Mouse (Mus musculus): ENCODE measurements around the gene Erich6. TPM values are rescaled to one million over a fixed set of nuclear protein-coding genes. Genes with fewer than 3 reads are reported as not detected.

Gene Erich6
- not detected for polyA plus RNA-seq (2017; shearing (Covaris generic))

GRCm38 (mm10) chr3:58636406-58637295 lies at the start of gene Erich6:
TSS of gene Erich6 (minus strand) at chr3:58637207.

DNA sequence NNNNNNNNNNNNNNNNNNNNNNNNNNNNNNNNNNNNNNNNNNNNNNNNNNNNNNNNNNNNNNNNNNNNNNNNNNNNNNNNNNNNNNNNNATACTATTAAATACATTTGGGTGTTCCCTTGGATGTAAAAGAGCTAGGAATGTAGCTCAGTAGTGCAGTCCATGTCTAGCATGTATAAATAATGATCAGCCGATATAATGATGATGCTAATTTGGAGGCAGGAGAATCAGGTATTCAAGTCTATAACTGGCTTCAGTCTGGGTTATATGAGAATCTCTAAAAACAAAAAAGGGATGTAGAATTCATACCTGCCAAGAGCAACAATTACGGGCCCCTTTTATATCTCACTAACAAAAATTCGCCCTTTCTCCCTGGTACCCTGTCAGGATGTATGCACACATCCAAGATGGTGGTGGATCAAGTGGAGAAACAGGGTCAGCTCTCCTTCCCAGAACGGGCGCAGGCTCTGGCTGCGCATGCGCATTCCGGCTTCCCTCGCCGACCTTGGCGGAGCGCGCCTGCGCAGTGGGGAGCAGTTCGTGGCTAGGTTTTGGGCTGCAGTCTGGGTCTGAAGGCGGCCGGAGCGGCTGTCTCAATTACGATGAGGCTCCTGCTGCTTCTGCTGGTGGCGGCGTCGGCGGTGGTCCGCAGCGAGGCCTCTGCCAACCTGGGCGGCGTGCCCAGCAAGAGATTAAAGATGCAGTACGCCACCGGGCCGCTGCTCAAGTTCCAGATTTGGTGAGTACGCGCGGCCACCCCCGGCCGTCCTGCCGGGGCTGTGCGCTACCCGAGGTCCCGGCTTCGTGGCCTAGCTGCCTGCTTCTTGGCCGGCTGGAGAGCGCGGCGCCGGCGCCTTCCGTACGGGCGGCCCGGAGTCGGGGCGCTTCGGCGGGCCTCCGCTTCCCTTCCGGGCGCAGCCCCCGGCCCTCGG lies 60.6 kb downstream of the Erich6 start, which contains the start of gene Selenot:
Gene Selenot (plus strand): TSS at position 500 of the 930 bp plus-strand sequence.

Other genes with a start within 250 kb of the Erich6 start
- 130 TPM for gene Tsc22d2, start 222.5 kb downstream of the Erich6 start, polyA plus RNA-seq (2017; shearing (Covaris generic))
- 30.0 TPM for gene Eif2a, start 111.4 kb downstream of the Erich6 start, polyA plus RNA-seq (2017; shearing (Covaris generic))
- 194 TPM for gene Serp1, start 111.3 kb downstream of the Erich6 start, polyA plus RNA-seq (2017; shearing (Covaris generic))
- gene Selenot, start 60.6 kb downstream of the Erich6 start, polyA plus RNA-seq (2017; shearing (Covaris generic)): 34.0 TPM
- 98.5 TPM for gene Siah2, start 55.2 kb upstream of the Erich6 start, polyA plus RNA-seq (2017; shearing (Covaris generic))
- not detected for gene Mindy4b-ps, start 185.1 kb upstream of the Erich6 start, polyA plus RNA-seq (2017; shearing (Covaris generic))
- not detected for gene Clrn1, start 248.1 kb upstream of the Erich6 start, polyA plus RNA-seq (2017; shearing (Covaris generic))